Mouse (Mus musculus): ENCODE results near the gene Olfr959. TPM values are rescaled to one million over a fixed set of nuclear protein-coding genes. Genes with fewer than 3 reads are reported as not detected.

The Olfr959 gene
- not detected in 2 replicates for polyA plus RNA-seq (2012; ENCODE audit: insufficient read depth, low replicate concordance)

DNA sequence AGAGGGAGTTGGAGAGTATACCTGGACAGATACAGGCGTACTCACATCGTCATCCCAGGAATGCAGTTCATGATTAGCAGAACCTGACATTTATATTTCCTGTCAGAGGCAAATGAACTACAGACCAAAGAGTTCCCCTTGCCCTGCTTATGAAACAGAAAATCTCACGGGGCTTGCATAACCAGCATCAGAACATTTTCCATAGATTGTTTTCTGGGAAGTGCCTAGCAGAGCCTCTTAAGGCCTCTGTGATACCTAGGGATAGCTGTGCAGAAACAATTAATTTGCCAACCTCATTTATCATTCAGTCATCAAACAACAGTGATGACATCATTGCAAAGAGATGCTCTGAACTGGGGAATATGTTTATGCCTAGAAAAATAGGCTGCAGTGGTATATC lies at the start of gene Olfr959:
Gene Olfr959 (minus strand): TSS at position 101 of the 400 bp plus-strand sequence.
- TF ChIP-seq FLI1 (IDR thresholded peaks at IDR 0.05; ENCODE audit: low read length) (no peak), GATA1 (IDR thresholded peaks at IDR 0.05; ENCODE audit: borderline replicate concordance, low read length) (no peak)
- Histone ChIP-seq H3K36me3 (replicated peaks; ENCODE audit: low read length) (no peaks in the 10 kb centered on the region), H3K4me3 (replicated peaks) (no peak within 1 kb of the TSS), H3K9me3 (peaks cover 7% of the 10 kb centered on the region; the same call in 1 of the 2 replicates), H3K4me1 (no peaks in the 10 kb centered on the region), H3K27me3 (replicated peaks) (no peaks in the 10 kb centered on the region)

DNA sequence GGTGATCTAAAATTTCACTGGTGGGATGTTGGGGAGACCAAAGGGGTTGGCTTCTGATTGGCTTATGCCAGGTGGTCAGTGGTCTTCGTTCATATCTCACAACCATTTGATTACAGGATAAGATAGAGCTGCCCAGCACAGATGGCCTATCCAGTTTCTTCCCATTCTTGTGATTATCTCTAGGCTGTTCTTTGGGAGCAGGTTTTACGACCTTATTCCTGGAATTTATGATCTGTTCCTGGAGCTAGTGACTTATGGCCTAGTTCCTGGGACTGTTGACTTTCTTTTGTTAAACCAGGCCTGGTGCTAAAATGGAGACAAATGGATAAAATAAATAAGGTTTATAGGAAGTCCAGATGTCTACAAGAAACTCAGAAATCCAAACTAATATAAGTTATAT lies 49.3 kb upstream of the Olfr959 start:
- no peaks in the 10 kb centered on the region for H3K4me1 ChIP-seq
- H3K9me3 ChIP-seq: no peaks in the 10 kb centered on the region
- no peaks in the 10 kb centered on the region for H3K27me3 ChIP-seq (replicated peaks)
- no peaks in the 10 kb centered on the region for H3K36me3 ChIP-seq (replicated peaks; ENCODE audit: low read length)
- TF ChIP-seq GATA1 (IDR thresholded peaks at IDR 0.05; ENCODE audit: borderline replicate concordance, low read length) (no peak), FLI1 (IDR thresholded peaks at IDR 0.05; ENCODE audit: low read length) (no peak)
- no peak overlapping the region for H3K4me3 ChIP-seq (replicated peaks)

DNA sequence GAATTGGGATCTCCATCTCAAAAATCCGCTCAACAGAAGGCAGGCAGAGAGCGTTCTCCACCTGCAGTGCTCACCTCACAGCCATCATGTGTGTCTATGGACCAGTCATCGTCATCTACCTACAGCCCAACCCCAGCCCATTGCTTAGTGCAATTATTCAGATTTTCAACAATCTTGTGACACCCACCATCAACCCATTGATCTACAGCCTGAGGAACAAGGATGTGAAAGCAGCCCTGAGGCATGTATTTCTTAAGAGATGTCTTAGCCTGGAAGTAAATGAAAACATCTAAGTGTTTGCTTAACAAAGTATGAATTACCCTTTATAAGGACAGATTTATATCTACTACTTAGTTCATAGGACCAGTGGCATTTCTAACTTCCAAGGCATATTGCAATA lies 48.4 kb upstream of the Olfr959 start:
- Histone ChIP-seq H3K27me3 (replicated peaks) (no peaks in the 10 kb centered on the region), H3K9me3 (no peaks in the 10 kb centered on the region), H3K36me3 (replicated peaks; ENCODE audit: low read length) (no peaks in the 10 kb centered on the region), H3K4me1 (no peaks in the 10 kb centered on the region), H3K4me3 (replicated peaks) (no peak overlapping the region)
- TF ChIP-seq FLI1 (IDR thresholded peaks at IDR 0.05; ENCODE audit: low read length) (no peak), GATA1 (IDR thresholded peaks at IDR 0.05; ENCODE audit: borderline replicate concordance, low read length) (no peak)

DNA sequence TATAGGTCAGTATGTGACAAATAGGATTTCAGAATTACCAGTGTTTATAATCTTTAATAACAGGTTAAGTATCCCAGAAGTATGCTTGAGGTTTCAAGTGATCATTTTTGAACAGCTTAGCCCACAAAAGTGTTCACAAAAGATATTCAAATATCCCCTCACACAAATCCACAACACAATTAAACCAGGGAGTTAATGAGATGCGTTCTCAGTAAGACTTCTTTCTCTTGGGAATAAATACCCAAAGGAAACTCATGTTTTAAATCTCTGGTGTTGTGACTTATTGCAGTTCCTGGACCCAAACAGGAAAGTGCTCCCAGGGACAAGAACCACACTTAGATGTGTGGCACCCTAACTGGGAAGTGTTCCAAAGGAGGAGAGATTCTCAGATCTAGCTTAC lies 45.7 kb upstream of the Olfr959 start, which contains the start of gene Olfr960:
Gene Olfr960 (plus strand): TSS at position 301 of the 400 bp plus-strand sequence.
- Histone ChIP-seq H3K27me3 (replicated peaks) (no peaks in the 10 kb centered on the region), H3K9me3 (no peaks in the 10 kb centered on the region), H3K4me3 (replicated peaks) (no peak within 1 kb of the TSS), H3K4me1 (no peaks in the 10 kb centered on the region), H3K36me3 (replicated peaks; ENCODE audit: low read length) (no peaks in the 10 kb centered on the region)
- TF ChIP-seq GATA1 (IDR thresholded peaks at IDR 0.05; ENCODE audit: borderline replicate concordance, low read length): no peak
- TF ChIP-seq FLI1 (IDR thresholded peaks at IDR 0.05; ENCODE audit: low read length): no peak

DNA sequence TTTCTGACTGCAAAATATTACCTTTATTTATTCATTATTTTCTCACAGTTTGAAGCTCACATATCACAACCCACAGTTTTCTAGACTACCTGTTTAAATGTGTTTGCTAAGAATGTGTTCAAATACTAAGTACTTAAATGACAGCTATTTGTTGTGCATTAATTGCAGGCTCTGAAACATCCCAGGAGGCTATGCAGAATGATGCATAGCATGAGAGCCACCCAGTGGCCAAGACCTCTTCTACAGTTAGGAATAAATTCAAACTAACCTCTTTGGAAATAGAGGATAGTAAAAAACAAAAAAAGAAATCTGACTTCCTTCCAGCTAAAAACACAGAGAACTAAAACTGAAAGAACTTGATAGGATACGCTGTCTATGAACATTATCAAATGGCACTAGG lies 36.6 kb upstream of the Olfr959 start:
- Histone ChIP-seq H3K27me3 (replicated peaks) (no peaks in the 10 kb centered on the region), H3K4me1 (no peaks in the 10 kb centered on the region), H3K4me3 (replicated peaks) (no peak overlapping the region), H3K36me3 (replicated peaks; ENCODE audit: low read length) (no peaks in the 10 kb centered on the region), H3K9me3 (no peaks in the 10 kb centered on the region)
- TF ChIP-seq GATA1 (IDR thresholded peaks at IDR 0.05; ENCODE audit: borderline replicate concordance, low read length) (no peak), FLI1 (IDR thresholded peaks at IDR 0.05; ENCODE audit: low read length) (no peak)

DNA sequence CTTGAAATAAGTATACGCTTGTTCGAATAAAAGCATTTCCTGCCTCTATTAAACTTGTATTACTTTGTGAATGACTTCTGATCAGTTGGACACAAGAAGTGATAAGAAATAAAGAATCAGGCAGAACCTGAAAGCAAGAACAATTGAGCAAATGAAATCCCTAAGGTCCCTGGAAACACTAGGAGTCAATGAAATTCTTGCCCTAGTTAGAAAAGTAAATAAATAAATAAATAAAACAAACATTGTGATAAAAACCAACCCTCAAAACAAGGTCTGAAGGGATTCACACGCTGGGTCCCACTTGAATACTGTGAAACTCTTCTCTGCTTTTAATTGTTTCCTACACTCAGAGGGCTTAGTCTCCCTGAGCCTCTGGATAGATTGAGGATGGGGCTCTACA lies 35.0 kb upstream of the Olfr959 start, which contains the start of gene Olfr148:
Gene Olfr148 (plus strand): TSS at position 301 of the 400 bp plus-strand sequence.
- no peaks in the 10 kb centered on the region for H3K9me3 ChIP-seq
- TF ChIP-seq FLI1 (IDR thresholded peaks at IDR 0.05; ENCODE audit: low read length) (no peak), GATA1 (IDR thresholded peaks at IDR 0.05; ENCODE audit: borderline replicate concordance, low read length) (no peak)
- H3K4me1 ChIP-seq: no peaks in the 10 kb centered on the region
- no peak within 1 kb of the TSS for H3K4me3 ChIP-seq (replicated peaks)
- no peaks in the 10 kb centered on the region for H3K36me3 ChIP-seq (replicated peaks; ENCODE audit: low read length)
- no peaks in the 10 kb centered on the region for H3K27me3 ChIP-seq (replicated peaks)

DNA sequence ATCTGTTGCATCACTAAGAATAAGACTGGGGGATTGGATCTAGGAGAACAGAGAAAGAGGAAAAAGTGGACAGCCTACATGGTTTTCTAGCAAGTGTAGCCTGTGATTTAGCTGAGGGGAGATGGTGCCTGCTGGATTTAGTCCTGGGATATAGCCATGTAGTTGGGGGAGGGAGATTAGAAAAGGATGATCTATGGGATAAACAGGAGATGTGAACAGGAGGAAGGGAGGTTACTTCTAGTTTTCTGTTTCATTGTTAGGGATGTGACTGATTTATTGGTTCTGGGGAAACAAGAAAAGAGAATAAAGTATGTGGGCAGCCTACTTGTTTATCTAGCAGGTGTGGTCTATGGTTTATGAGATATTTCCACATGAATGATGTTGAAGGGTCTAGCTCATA lies 33.1 kb upstream of the Olfr959 start:
- no peaks in the 10 kb centered on the region for H3K36me3 ChIP-seq (replicated peaks; ENCODE audit: low read length)
- no peaks in the 10 kb centered on the region for H3K9me3 ChIP-seq
- H3K4me1 ChIP-seq: no peaks in the 10 kb centered on the region
- TF ChIP-seq FLI1 (IDR thresholded peaks at IDR 0.05; ENCODE audit: low read length): no peak
- TF ChIP-seq GATA1 (IDR thresholded peaks at IDR 0.05; ENCODE audit: borderline replicate concordance, low read length): no peak
- no peak overlapping the region for H3K4me3 ChIP-seq (replicated peaks)
- peaks cover 5% of the 10 kb centered on the region for H3K27me3 ChIP-seq (replicated peaks)

DNA sequence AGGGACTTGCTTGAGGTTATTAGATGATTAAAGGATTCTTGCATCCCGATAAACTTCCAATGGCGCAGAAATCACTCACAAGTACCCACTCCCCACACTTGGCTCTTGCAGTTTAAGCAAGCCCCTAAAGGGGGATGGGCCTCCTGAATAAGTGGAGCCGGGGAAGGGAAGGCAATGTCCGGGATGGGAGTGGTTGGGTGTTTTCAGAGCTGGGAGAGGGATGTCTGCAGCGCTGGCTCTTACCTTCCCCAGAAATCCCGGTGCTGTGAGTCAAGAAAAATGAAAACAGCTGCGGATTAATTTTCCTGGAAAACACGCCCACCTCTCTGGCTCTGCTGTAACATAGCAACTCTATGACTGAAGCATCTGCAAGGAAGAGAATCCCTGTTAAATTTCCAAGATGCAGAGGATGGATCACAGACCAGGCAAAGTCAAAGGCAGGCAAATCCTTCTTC lies 28.7 kb upstream of the Olfr959 start, which contains the start of gene AW551984:
Gene AW551984 (minus strand): TSS at position 405 of the 455 bp plus-strand sequence.
- Histone ChIP-seq H3K4me3 (replicated peaks) (no peak within 1 kb of the TSS), H3K9me3 (no peaks in the 10 kb centered on the region), H3K4me1 (no peaks in the 10 kb centered on the region), H3K27me3 (replicated peaks) (peaks cover 15% of the 10 kb centered on the region), H3K36me3 (replicated peaks; ENCODE audit: low read length) (no peaks in the 10 kb centered on the region)
- no peak for TF ChIP-seq GATA1 (IDR thresholded peaks at IDR 0.05; ENCODE audit: borderline replicate concordance, low read length)
- no peak for TF ChIP-seq FLI1 (IDR thresholded peaks at IDR 0.05; ENCODE audit: low read length)

DNA sequence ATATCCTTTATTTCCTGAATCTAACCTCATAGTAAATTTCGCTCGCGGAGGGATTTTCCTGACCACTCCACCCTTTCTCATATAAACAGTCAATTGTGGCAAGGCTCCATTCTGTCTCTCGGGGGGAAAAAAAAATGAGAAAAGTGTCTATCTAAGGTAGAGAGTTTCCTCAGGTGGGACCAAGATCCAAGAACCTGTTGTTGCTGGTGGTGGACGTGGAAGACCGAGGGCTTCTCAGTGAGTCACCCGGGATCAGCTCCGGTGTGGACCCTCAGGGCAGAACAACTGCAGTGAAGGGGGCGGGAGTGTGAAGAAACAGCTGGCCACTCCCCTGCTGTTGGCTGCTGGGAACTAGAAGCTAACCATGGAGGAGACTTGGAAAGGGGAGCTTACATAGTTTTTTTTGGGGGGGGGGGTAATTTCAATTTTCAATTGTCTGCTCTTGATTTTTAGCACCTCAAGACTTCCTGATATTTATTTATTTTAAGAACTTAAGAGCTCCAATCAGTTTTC lies 28.0 kb upstream of the Olfr959 start:
- TF ChIP-seq GATA1 (IDR thresholded peaks at IDR 0.05; ENCODE audit: borderline replicate concordance, low read length) (no peak), FLI1 (IDR thresholded peaks at IDR 0.05; ENCODE audit: low read length) (no peak)
- Histone ChIP-seq H3K27me3 (replicated peaks) (peaks cover 15% of the 10 kb centered on the region), H3K36me3 (replicated peaks; ENCODE audit: low read length) (no peaks in the 10 kb centered on the region), H3K9me3 (no peaks in the 10 kb centered on the region), H3K4me1 (no peaks in the 10 kb centered on the region), H3K4me3 (replicated peaks) (no peak overlapping the region)

DNA sequence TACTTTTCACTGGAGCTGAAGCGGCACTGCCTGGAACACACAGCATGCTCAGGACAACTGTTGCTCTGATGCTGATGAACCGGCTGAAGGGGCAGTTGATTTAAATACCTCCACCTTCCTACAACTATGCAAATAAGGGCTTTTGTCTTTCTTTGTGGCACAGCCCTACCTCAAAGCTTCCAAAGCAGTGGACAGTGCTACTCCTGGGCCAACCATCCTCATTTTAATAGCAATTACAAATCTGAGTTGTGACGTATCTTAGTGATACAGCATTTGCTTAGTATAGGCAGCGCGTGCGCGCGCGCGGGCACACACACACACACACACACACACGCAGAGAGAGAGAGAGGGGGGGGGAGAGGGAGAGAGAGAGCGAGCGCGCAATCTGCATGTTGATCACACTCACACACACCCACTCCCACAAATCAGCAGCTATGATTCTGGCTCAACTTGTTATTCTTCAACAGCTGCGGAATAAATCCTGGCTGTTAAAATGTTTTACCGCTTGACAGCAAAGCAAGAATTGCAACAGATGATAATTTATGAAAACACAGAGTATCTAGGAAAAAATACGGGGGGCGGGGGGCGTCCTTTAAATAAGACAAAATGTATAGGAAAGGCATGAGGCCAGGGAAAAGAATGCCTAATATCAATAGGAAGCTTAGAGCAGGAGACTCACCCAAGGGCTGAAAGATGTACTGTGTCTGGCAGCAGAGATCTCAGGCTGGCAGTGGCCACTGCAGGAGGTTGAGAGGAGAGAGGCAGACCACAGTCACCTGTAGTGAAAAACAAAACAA lies 27.4 kb upstream of the Olfr959 start:
- Histone ChIP-seq H3K4me1 (no peaks in the 10 kb centered on the region), H3K4me3 (replicated peaks) (no peak overlapping the region), H3K36me3 (replicated peaks; ENCODE audit: low read length) (no peaks in the 10 kb centered on the region), H3K9me3 (no peaks in the 10 kb centered on the region), H3K27me3 (replicated peaks) (peaks cover 15% of the 10 kb centered on the region)
- TF ChIP-seq GATA1 (IDR thresholded peaks at IDR 0.05; ENCODE audit: borderline replicate concordance, low read length) (no peak), FLI1 (IDR thresholded peaks at IDR 0.05; ENCODE audit: low read length) (no peak)

All from megakaryocyte, embryonic 14.5 days (primary cell).